Mouse (Mus musculus): ENCODE results near the gene Lamtor4. TPM values are rescaled to one million over a fixed set of nuclear protein-coding genes. Genes with fewer than 3 reads are reported as not detected.

Gene Lamtor4
- polyA plus RNA-seq, 1 experiment from 2014 or later: 38.9 TPM

DNA sequence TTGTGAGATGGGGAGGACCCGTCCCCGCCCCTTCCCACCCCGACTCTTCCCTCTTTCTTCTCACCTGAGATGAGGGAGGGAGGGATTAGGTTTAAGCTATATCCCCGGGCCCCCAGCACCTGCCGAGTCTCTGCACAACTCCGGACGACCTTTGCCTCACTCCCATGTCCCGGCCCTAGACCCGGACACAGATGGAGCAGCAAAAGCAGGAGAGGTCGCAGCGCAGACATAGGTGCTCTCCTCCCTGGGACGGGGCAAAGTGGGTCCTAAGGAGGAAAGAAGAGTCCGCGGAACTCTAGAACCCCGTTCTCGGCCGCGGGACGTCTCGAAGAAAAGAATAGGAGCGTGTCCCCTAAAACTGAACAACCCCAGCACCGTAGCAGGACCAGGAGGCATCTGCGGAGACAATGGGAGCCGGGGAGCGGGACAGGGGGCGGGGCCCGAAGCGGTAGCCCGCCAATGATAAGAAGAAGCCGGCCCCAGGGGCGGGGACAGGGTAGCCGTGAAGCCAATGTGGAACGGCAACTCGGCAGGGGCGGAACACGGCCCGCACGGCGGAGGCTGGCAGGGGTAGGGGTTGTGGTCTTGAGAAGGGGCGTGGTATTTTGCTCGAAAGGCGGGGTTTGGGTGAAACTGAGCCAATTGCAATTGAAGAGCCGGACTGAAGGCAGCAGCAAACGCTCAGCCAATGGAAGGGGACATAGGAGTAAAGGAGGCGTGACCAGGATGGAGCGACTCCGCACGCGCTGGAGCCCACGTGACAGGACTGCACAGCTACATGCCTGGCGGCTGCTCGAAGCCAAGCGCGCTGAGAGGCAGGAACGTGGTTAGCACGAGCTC is 24.5 kb downstream of the Lamtor4 start, which contains the start of the genes Gm43720, Gpc2 and Stag3:
Gene Gm43720, minus strand, starts transcription at position 374 of the 840 bp plus-strand sequence.
Gene Gpc2, minus strand, starts transcription at position 421 of the 840 bp plus-strand sequence.
Gene Stag3, plus strand, starts transcription at position 656 of the 840 bp plus-strand sequence.
- Histone ChIP-seq H3K4me1 (peaks cover 48% of the 10 kb centered on the region), H3K27me3 (ENCODE audit: poor library complexity, severe bottlenecking) (peaks cover 37% of the 10 kb centered on the region), H3K4me3 (peak within 1 kb of the TSS; percentile 77), H3K36me3 (replicated peaks) (peaks cover 39% of the 10 kb centered on the region), H3K27ac (peak within 1 kb of the TSS; percentile 92), H3K9me3 (peaks cover 9% of the 10 kb centered on the region)
- WGBS: 1% methylated on average over 56 of the region's 56 CpGs
- peak; percentile 99 for DNase-seq (ENCODE audit: extremely low spot score, low spot score)

DNA sequence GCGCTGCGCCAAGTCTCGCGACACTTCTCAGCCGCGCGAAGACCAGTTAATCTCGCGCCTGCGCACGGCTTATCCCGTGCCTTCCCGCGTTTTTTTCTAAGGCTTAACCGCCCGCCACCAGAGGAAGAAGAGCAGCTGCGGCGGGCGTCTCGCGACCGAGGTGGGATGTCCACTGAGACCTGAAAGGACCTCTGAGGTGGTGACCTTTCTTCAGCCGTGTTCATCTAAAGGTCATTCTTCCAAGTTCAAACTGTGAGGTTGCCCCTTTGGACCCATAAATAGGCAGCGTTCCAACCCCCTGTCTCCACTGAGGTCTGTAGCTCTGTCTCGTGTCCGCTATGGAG is 25.1 kb downstream of the Lamtor4 start:
- 24% methylated on average over 26 of the region's 26 CpGs for WGBS
- H3K27me3 ChIP-seq (ENCODE audit: poor library complexity, severe bottlenecking): peaks cover 34% of the 10 kb centered on the region
- peak overlapping the region; percentile 69; the same call in 1 of the 2 replicates for H3K27ac ChIP-seq

DNA sequence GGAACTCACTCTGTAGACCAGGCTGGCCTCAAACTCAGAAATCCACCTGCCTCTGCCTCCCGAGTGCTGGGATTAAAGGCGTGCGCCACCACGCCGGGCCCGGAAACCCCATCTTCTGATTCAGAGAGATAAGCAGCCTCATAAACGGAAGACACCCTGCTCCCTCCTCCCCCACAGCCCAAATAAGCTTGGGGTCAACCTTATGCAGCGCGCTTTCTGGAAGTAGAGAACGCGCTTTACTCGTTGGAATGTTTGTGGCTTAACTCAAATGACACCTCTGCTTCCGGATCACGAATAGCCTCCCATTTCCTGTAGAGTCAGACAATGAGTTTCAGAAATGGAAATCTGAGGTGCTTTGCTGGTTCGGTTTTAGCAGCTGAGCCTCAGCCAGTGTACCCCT is 25.5 kb downstream of the Lamtor4 start:
- Histone ChIP-seq H3K27ac (no peak overlapping the region), H3K27me3 (ENCODE audit: poor library complexity, severe bottlenecking) (peaks cover 32% of the 10 kb centered on the region)
- 92% methylated on average over 15 of the region's 15 CpGs for WGBS

More for the DNA sequence above, 25.1 kb downstream of the Lamtor4 start:
- H3K36me3 ChIP-seq (replicated peaks): peaks cover 33% of the 10 kb centered on the region
- peaks cover 9% of the 10 kb centered on the region for H3K9me3 ChIP-seq
- no peak for DNase-seq (ENCODE audit: extremely low spot score, low spot score)
- peaks cover 42% of the 10 kb centered on the region for H3K4me1 ChIP-seq
- H3K4me3 ChIP-seq: peak overlapping the region; percentile 77

DNA sequence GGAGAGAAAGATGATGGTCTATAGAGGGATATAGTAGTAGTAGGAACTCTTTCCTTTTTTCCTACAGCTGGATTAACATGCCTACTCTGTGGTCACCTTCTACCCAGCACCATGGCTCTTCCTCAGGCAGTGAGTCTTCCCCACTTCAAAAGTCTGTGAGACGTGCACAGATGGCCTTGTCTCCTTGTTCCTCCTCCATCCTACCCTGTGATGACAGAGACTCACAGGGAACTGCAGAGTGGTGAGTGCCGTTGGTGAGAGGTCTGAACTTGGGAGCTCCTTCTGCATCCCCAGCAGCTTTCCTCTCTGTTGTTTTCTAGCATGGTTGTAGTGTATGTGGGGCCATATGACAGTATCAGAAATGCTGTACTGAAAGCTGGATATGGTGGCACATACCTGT is 26.5 kb downstream of the Lamtor4 start:
- H3K4me1 ChIP-seq: peaks cover 28% of the 10 kb centered on the region
- 80% methylated on average over 2 of the region's 2 CpGs for WGBS
- H3K4me3 ChIP-seq: no peak overlapping the region
- DNase-seq (ENCODE audit: extremely low spot score, low spot score): no peak
- H3K27me3 ChIP-seq (ENCODE audit: poor library complexity, severe bottlenecking): peaks cover 23% of the 10 kb centered on the region
- H3K27ac ChIP-seq: no peak overlapping the region
- peaks cover 9% of the 10 kb centered on the region for H3K9me3 ChIP-seq
- H3K36me3 ChIP-seq (replicated peaks): peaks cover 19% of the 10 kb centered on the region

More for the DNA sequence above, 25.5 kb downstream of the Lamtor4 start:
- no peak overlapping the region; the same call in 1 of the 2 replicates for H3K4me3 ChIP-seq
- H3K36me3 ChIP-seq (replicated peaks): peaks cover 28% of the 10 kb centered on the region
- no peak for DNase-seq (ENCODE audit: extremely low spot score, low spot score)
- H3K4me1 ChIP-seq: peaks cover 37% of the 10 kb centered on the region
- peaks cover 9% of the 10 kb centered on the region for H3K9me3 ChIP-seq

DNA sequence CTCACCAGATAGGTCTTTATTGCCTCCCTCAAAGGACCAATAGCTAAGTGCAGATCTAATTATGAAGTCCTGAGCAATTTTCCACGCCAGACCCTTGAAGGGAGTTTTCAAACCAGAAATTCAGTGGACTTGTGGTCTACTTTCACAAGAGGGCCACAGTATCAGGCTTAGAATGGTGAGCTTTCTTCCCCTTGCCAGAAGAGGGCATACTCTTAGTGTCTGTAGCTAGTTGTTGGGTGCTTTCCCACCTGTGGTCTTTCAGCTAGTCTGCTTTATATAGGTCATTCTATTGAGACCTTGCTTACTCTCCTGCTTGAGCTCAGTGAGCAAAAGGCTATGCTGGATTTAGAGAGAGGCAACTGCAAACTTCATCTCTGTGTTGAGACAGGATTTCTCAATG is 28.3 kb downstream of the Lamtor4 start:
- WGBS: 65% methylated on average over 1 of the region's 1 CpGs
- Histone ChIP-seq H3K9me3 (peaks cover 9% of the 10 kb centered on the region), H3K27me3 (ENCODE audit: poor library complexity, severe bottlenecking) (peaks cover 16% of the 10 kb centered on the region), H3K36me3 (replicated peaks) (peaks cover 1% of the 10 kb centered on the region; the same call in 1 of the 2 replicates), H3K27ac (no peak overlapping the region), H3K4me3 (no peak overlapping the region), H3K4me1 (peaks cover 10% of the 10 kb centered on the region)
- no peak for DNase-seq (ENCODE audit: extremely low spot score, low spot score)

DNA sequence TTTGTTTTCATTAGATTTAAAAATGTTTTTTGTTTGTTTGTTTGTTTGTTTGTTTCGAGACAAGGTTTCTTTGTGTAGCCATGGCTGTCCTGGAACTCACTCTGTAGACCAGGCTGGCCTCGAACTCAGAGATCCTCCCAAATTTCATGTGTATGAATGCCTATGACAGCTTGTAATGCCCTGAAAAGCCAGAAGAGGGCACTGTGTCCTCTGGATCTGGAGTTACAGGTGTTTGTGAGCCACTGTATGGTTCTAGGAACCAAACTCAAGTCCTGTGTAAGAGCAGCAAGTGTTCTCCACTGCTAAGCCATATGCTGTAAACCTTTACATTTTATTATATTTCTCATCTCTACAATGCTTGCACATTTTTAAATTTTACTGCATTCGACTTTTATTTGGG is 32.6 kb downstream of the Lamtor4 start:
- DNase-seq (ENCODE audit: extremely low spot score, low spot score): no peak
- Histone ChIP-seq H3K27me3 (ENCODE audit: poor library complexity, severe bottlenecking) (no peaks in the 10 kb centered on the region), H3K9me3 (no peaks in the 10 kb centered on the region), H3K27ac (no peak overlapping the region), H3K36me3 (replicated peaks) (no peaks in the 10 kb centered on the region), H3K4me3 (no peak overlapping the region), H3K4me1 (no peaks in the 10 kb centered on the region)
- WGBS: 76% methylated on average over 3 of the region's 3 CpGs

DNA sequence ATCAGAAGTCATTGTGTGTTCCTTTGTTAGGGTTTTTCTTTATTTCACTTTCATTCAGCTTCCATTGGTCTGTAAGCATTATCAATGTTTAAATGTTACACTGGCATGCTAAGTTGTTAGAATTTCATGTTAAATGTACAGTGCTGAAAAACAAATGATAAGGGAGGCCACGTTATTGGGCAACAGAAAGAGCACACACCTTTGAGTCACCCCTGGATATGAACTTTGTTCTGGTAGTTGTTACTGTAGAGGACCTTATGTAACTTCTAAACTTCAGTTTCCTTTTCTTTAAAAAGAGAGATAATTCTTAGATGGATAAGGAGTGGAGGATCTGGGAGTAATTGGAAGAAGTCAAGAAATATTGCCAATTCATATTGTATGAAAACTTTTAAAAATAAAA is 36.4 kb downstream of the Lamtor4 start:
- Histone ChIP-seq H3K27ac (no peak overlapping the region), H3K4me3 (no peak overlapping the region), H3K9me3 (no peaks in the 10 kb centered on the region), H3K36me3 (replicated peaks) (no peaks in the 10 kb centered on the region), H3K4me1 (no peaks in the 10 kb centered on the region), H3K27me3 (ENCODE audit: poor library complexity, severe bottlenecking) (no peaks in the 10 kb centered on the region)
- 86% methylated on average over 1 of the region's 1 CpGs for WGBS
- no peak for DNase-seq (ENCODE audit: extremely low spot score, low spot score)

DNA sequence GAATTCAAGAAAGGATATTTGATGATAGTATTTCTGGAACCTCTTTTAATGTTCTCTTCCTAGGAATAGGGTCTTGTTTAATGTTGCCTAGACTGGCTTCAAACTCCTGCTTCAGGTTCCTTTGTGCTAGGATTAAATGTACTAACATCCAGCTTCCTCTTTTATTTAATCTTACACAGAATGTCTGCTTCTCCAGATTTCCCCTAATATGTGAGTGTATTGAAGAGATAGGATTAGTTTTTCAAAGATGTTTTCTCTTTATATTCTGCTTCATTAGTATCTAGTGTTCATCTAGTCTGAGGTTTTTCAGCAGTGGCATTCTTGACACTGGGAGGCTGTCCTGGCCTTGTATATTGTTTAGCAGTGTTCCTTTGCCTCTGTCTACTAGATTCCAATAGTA is 38.9 kb downstream of the Lamtor4 start:
- H3K4me1 ChIP-seq: no peaks in the 10 kb centered on the region
- H3K9me3 ChIP-seq: no peaks in the 10 kb centered on the region
- no peak overlapping the region for H3K4me3 ChIP-seq
- no peaks in the 10 kb centered on the region for H3K27me3 ChIP-seq (ENCODE audit: poor library complexity, severe bottlenecking)
- no peaks in the 10 kb centered on the region for H3K36me3 ChIP-seq (replicated peaks)
- no peak for DNase-seq (ENCODE audit: extremely low spot score, low spot score)
- H3K27ac ChIP-seq: no peak overlapping the region

DNA sequence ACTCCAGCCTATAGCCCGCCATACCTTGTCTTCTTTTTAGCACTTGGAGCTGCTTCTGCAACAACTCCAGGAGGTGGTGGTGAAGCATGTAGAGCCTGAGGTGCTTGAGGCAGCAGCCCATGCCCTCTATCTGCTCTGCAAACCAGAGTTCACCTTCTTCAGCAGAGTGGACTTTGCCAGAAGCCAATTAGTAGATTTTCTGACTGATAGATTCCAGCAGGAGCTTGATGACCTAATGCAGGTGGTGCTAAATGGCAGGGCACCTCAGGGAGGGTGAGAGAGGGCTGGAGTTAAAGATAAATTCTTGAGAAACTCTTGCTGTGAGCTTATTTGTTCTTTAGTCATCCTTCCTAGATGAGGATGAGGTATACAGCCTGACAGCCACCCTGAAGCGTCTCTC is 44.3 kb downstream of the Lamtor4 start:
- no peaks in the 10 kb centered on the region for H3K27me3 ChIP-seq (ENCODE audit: poor library complexity, severe bottlenecking)
- H3K4me1 ChIP-seq: no peaks in the 10 kb centered on the region
- no peak for DNase-seq (ENCODE audit: extremely low spot score, low spot score)
- H3K9me3 ChIP-seq: no peaks in the 10 kb centered on the region
- H3K4me3 ChIP-seq: no peak overlapping the region
- H3K36me3 ChIP-seq (replicated peaks): no peaks in the 10 kb centered on the region
- H3K27ac ChIP-seq: no peak overlapping the region
- WGBS: 92% methylated on average over 2 of the region's 2 CpGs

Other genes with a start within 250 kb of the Lamtor4 start
- gene Smok3a, start 234.2 kb upstream of the Lamtor4 start, polyA plus RNA-seq (2016; fragmentation: Nextera tagmentation; extraction: Ambion mirVana): not detected in 2 replicates
- not detected in 2 replicates for gene Smok3b, start 234.1 kb upstream of the Lamtor4 start, polyA plus RNA-seq (2016; fragmentation: Nextera tagmentation; extraction: Ambion mirVana)
- gene Smok3c, start 202.3 kb upstream of the Lamtor4 start, polyA plus RNA-seq (2016; fragmentation: Nextera tagmentation; extraction: Ambion mirVana): not detected in 2 replicates
- 25.2 and 25.3 TPM in 2 replicates for gene Zkscan1, start 170.4 kb upstream of the Lamtor4 start, polyA plus RNA-seq (2016; fragmentation: Nextera tagmentation; extraction: Ambion mirVana)
- 98.4 and 105 TPM in 2 replicates for gene Zscan21, start 138.6 kb upstream of the Lamtor4 start, polyA plus RNA-seq (2016; fragmentation: Nextera tagmentation; extraction: Ambion mirVana)
- 37.0 and 38.7 TPM in 2 replicates for gene Zfp113, start 99.7 kb upstream of the Lamtor4 start, polyA plus RNA-seq (2016; fragmentation: Nextera tagmentation; extraction: Ambion mirVana)
- 348 and 351 TPM in 2 replicates for gene Cops6, start 94.4 kb upstream of the Lamtor4 start, polyA plus RNA-seq (2016; fragmentation: Nextera tagmentation; extraction: Ambion mirVana)
- 32.7 TPM in 2 replicates for gene Ap4m1, start 83.5 kb upstream of the Lamtor4 start, polyA plus RNA-seq (2016; fragmentation: Nextera tagmentation; extraction: Ambion mirVana)
- 444 and 449 TPM in 2 replicates for gene Mcm7, start 83.1 kb upstream of the Lamtor4 start, polyA plus RNA-seq (2016; fragmentation: Nextera tagmentation; extraction: Ambion mirVana)
- 151 and 155 TPM in 2 replicates for gene Taf6, start 68.0 kb upstream of the Lamtor4 start, polyA plus RNA-seq (2016; fragmentation: Nextera tagmentation; extraction: Ambion mirVana)
- gene Cnpy4, start 68.0 kb upstream of the Lamtor4 start, polyA plus RNA-seq (2016; fragmentation: Nextera tagmentation; extraction: Ambion mirVana): 51.4 and 56.7 TPM in 2 replicates
- 8.9 and 10.4 TPM in 2 replicates for gene Mblac1, start 61.2 kb upstream of the Lamtor4 start, polyA plus RNA-seq (2016; fragmentation: Nextera tagmentation; extraction: Ambion mirVana)
- not detected in 2 replicates for gene Nxpe5, start 29.6 kb upstream of the Lamtor4 start, polyA plus RNA-seq (2016; fragmentation: Nextera tagmentation; extraction: Ambion mirVana)
- 5.3 and 5.5 TPM in 2 replicates for gene BC037034, start 8.6 kb downstream of the Lamtor4 start, polyA plus RNA-seq (2016; fragmentation: Nextera tagmentation; extraction: Ambion mirVana)
- gene Gal3st4, start 17.4 kb downstream of the Lamtor4 start, polyA plus RNA-seq (2016; fragmentation: Nextera tagmentation; extraction: Ambion mirVana): 3.1 and 3.9 TPM in 2 replicates
- gene Gm43720, start 24.5 kb downstream of the Lamtor4 start, polyA plus RNA-seq (2016; fragmentation: Nextera tagmentation; extraction: Ambion mirVana): 0.09 TPM in 2 replicates
- 34.8 and 36.7 TPM in 2 replicates for gene Gpc2, start 24.5 kb downstream of the Lamtor4 start, polyA plus RNA-seq (2016; fragmentation: Nextera tagmentation; extraction: Ambion mirVana)
- gene Stag3, start 24.8 kb downstream of the Lamtor4 start, polyA plus RNA-seq (2016; fragmentation: Nextera tagmentation; extraction: Ambion mirVana): 3.8 and 4.1 TPM in 2 replicates
- gene Pvrig, start 86.5 kb downstream of the Lamtor4 start, polyA plus RNA-seq (2016; fragmentation: Nextera tagmentation; extraction: Ambion mirVana): not detected in 2 replicates
- gene Zfp157, start 186.0 kb downstream of the Lamtor4 start, polyA plus RNA-seq (2016; fragmentation: Nextera tagmentation; extraction: Ambion mirVana): 37.9 and 39.3 TPM in 2 replicates

All from forebrain, embryonic 10.5 days (tissue).